Mouse (Mus musculus) mature B cell (primary cell): ENCODE results near the gene Vmn1r72.
"Not testable (repeated sequence)": the region's sequence is repeated elsewhere in the genome, so short reads cannot be mapped to it uniquely, and the experiment has no call there.

Experiments
- in situ Hi-C: fragments of 300-500 bp; cut with MboI; formaldehyde crosslinking; loops from 2 replicates; pipeline ENCODE4 v1.14.3; 2019

Vmn1r72 gene

DNA sequence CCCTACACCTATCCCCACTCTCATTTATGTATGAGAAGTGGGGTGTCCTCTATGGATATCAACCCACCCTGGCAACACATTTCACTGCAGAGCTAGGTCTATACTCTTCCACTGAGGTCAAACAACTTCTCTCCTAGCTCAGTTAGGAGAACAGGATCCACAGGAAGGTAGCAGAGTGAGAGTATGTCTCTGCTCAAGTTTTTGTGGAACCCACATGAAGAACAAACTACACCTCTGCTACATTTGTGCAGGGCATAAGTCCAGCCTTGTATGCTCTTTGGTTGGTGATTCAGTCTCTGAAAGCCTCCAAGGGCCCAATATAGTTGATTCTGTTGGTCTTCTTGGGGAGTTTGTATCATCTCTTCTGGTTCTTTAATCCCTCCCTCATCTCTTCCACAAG is at the start of gene Vmn1r72:
Vmn1r72 (minus strand) TSS at position 101 of the 400 bp plus-strand sequence.
- in situ Hi-C loops = not testable (repeated sequence)

DNA sequence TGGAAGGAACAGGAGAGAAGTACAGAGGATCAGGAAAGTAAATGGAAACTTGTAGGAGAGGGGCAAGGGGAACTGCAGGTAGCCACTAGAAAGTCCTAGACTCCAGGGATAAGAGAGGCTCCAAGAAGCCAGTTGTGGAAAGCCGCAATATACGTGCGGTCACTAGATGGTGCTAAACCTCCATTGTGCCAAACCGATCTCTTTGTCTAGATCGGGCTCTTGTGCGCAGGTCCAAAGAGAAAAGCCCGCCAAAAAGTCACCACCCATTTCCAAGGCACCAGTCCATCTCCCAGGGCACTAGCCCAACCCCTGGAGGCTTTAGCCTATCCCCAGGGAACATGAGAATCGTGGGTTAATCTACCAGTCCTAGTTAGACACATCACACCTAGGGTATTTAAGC is 62.9 kb downstream of the Vmn1r72 start:
- in situ Hi-C loops = not testable (repeated sequence)
